Mouse (Mus musculus): ENCODE measurements around the gene Gm21988. TPM values are rescaled to one million over a fixed set of nuclear protein-coding genes. Genes with fewer than 3 reads are reported as not detected.

Gene Gm21988
- polyA plus RNA-seq, 1 experiment from 2014 or later = 9.3 TPM

DNA sequence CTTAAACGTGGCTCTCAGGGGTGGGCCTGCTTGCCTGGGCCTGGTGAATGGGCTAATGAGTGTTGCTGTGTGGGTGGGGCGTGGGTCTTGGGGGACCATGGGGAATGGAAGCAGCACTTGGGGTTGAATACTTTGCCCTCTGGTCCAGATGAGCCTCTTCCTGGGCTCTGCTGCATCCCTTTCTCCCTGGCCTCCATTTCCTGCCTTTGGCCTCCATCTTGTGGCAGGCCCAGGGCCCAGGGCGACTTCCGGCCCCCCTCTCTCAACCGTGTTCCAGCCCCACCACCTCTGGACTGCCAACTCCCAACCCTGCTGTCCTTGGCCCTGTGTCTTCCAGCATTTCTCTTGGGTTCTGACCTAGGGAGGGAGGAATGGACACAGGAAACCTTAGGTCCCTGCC is 5.6 kb downstream of the Gm21988 start:
- Histone ChIP-seq H3K9ac (ENCODE audit: low read depth, low read length) (no peak overlapping the region), H3K9me3 (replicated peaks; ENCODE audit: control insufficient read depth, low read length) (no peaks in the 10 kb centered on the region), H3K4me1 (ENCODE audit: control insufficient read depth, insufficient read depth, low read length) (peaks cover 38% of the 10 kb centered on the region), H3K36me3 (ENCODE audit: control insufficient read depth, insufficient read depth, low read length) (0 out of 2 replicates have a peak, but pooled peaks cover 2% of the 10 kb centered on the region), H3K27me3 (ENCODE audit: control insufficient read depth, insufficient read depth, low read length) (peaks cover 16% of the 10 kb centered on the region), H3K4me3 (ENCODE audit: low read depth, low read length) (no peak overlapping the region), H3K27ac (ENCODE audit: low read depth, low read length) (no peak overlapping the region), H3K4me2 (no peak overlapping the region)
- 50% methylated on average over 5 of the region's 5 CpGs for WGBS (ENCODE audit: insufficient replicate concordance)
- ATAC-seq (replicated peaks; ENCODE audit: insufficient number of reproducible peaks, low FRiP score, low TSS enrichment) = no peak

DNA sequence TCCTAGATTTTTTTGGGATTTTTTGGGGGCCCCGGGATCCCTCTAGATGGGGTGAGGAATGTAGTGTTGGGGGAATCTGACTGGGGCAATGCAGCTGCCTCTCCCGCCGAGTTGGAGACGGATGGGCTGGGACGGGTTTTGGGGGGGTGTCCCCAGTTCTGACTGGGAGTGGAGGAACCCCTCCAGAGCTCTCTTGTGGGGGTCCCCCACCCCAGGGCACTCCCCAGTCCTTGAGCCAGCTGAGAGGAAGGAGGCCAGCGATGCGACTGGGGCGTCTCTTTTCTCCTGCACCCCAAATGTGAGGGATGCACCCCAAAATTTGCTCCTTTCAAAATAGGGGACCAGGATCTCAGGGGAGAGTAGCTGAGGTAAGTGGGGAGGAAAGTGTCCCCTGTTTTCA is 6.6 kb downstream of the Gm21988 start:
- no peaks in the 10 kb centered on the region for H3K9me3 ChIP-seq (replicated peaks; ENCODE audit: control insufficient read depth, low read length)
- no peak overlapping the region for H3K27ac ChIP-seq (ENCODE audit: low read depth, low read length)
- 0 out of 2 replicates have a peak, but pooled peaks cover 2% of the 10 kb centered on the region for H3K36me3 ChIP-seq (ENCODE audit: control insufficient read depth, insufficient read depth, low read length)
- peaks cover 37% of the 10 kb centered on the region for H3K4me1 ChIP-seq (ENCODE audit: control insufficient read depth, insufficient read depth, low read length)
- WGBS (ENCODE audit: insufficient replicate concordance) = 37% methylated on average over 8 of the region's 8 CpGs
- peaks cover 25% of the 10 kb centered on the region for H3K27me3 ChIP-seq (ENCODE audit: control insufficient read depth, insufficient read depth, low read length)
- peak overlapping the region; percentile 49 for H3K4me3 ChIP-seq (ENCODE audit: low read depth, low read length)
- ATAC-seq (replicated peaks; ENCODE audit: insufficient number of reproducible peaks, low FRiP score, low TSS enrichment) = no peak
- H3K9ac ChIP-seq (ENCODE audit: low read depth, low read length) = peak overlapping the region; percentile 76
- peak overlapping the region; percentile 76 for H3K4me2 ChIP-seq

DNA sequence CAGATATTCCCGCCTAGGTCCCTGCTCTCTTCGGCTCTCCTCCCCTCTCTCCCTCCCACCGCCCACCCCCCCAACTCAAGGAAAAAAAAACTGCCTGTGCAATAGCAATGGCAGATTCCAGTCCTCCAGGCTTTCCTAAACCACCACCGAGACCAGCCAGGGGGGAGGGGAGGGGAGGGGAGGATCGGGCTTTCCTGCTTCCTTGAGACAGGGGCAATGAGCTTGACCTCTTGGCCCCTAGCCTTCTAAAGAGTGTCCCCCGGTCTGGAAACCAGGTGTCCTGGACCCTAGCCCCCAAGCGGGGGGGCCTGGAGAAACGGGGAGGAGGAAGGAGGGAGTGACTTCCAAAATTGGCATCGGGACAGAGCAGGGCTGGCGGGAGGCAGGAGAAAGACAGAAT is 7.1 kb downstream of the Gm21988 start:
- peak overlapping the region; percentile 49 for H3K4me3 ChIP-seq (ENCODE audit: low read depth, low read length)
- H3K9me3 ChIP-seq (replicated peaks; ENCODE audit: control insufficient read depth, low read length) = no peaks in the 10 kb centered on the region

DNA sequence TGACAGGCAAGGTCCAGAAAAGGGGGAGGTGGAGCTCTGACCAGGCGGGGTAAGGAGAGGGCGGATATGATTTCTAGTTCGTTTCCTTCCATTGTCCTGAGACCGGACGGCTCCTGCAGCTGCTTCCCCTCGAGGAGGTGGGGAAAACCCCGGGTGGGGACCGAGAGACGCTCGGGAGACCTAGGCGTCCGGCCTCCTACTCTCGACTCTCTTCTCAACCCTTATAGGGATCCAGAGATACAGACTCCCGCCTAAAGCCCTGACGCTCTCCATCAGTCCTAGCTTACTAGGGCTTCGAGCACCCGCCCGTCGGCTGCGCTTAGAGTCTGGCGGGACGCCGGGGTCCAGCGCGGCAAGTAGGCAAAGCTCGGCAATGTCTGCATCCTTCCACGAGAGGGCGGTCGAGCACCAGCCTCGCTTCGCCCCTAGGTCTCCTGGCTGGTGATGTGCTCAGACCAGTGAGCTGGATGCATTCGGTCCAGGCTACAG is 9.3 kb downstream of the Gm21988 start:
- Histone ChIP-seq H3K9me3 (replicated peaks; ENCODE audit: control insufficient read depth, low read length) (no peaks in the 10 kb centered on the region), H3K4me1 (ENCODE audit: control insufficient read depth, insufficient read depth, low read length) (peaks cover 44% of the 10 kb centered on the region), H3K4me2 (peak overlapping the region; percentile 68), H3K27ac (ENCODE audit: low read depth, low read length) (peak overlapping the region; percentile 93), H3K27me3 (ENCODE audit: control insufficient read depth, insufficient read depth, low read length) (peaks cover 51% of the 10 kb centered on the region), H3K4me3 (ENCODE audit: low read depth, low read length) (peak overlapping the region; percentile 48), H3K9ac (ENCODE audit: low read depth, low read length) (peak overlapping the region; percentile 75; the same call in 1 of the 2 replicates), H3K36me3 (ENCODE audit: control insufficient read depth, insufficient read depth, low read length) (0 out of 2 replicates have a peak, but pooled peaks cover 2% of the 10 kb centered on the region)
- peak; percentile 47 for ATAC-seq (replicated peaks; ENCODE audit: insufficient number of reproducible peaks, low FRiP score, low TSS enrichment)
- 1% methylated on average over 32 of the region's 32 CpGs for WGBS (ENCODE audit: insufficient replicate concordance)

More for the DNA sequence above, 7.1 kb downstream of the Gm21988 start:
- peak overlapping the region; percentile 76 for H3K4me2 ChIP-seq
- 5% methylated on average over 9 of the region's 10 CpGs for WGBS (ENCODE audit: insufficient replicate concordance)
- peak overlapping the region; percentile 76 for H3K9ac ChIP-seq (ENCODE audit: low read depth, low read length)
- peaks cover 30% of the 10 kb centered on the region for H3K27me3 ChIP-seq (ENCODE audit: control insufficient read depth, insufficient read depth, low read length)
- H3K4me1 ChIP-seq (ENCODE audit: control insufficient read depth, insufficient read depth, low read length) = peaks cover 42% of the 10 kb centered on the region
- no peak for ATAC-seq (replicated peaks; ENCODE audit: insufficient number of reproducible peaks, low FRiP score, low TSS enrichment)
- 0 out of 2 replicates have a peak, but pooled peaks cover 2% of the 10 kb centered on the region for H3K36me3 ChIP-seq (ENCODE audit: control insufficient read depth, insufficient read depth, low read length)
- 0 out of 2 replicates have a peak overlapping the region, but pooled peaks have one; percentile 15 for H3K27ac ChIP-seq (ENCODE audit: low read depth, low read length)

DNA sequence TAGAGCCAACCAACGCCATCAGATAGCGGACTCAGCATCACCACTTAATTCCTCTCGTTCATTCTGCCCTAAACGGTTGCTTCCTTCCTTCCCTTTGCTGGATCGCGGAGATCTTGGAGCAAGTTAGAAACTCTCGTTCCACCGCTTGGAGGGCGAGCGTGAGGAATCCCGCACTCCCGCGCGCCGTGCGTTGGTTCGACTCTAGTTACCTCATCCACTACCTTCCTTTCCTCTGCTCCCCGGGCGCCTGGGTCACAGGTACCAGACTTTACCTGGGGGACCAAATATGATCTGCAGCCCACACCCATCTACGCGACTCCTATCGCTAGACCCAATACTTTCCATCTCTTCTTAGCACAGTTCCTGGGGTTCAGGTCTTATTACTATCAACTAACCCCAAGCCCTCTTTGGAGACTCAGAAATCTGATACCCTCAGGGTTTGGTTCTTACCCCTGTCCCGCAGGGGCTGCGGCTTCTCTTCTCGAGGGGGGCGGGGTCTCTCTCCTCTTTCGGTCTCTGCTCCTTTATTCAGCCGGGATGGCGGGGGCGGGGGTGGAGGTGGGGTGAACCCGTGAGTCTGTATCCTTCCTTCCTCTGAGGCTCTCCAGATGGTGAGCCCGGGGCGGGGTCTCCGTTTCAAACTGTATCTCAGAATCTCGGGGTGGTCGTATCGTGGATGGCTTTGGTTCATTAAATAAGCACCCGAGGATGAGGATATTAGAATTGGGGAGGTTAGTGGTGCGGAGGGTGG is 10.2 kb downstream of the Gm21988 start, which contains the start of gene Bcl6b:
Bcl6b (minus strand) TSS at position 539 of the 751 bp plus-strand sequence.
- ATAC-seq (replicated peaks; ENCODE audit: insufficient number of reproducible peaks, low FRiP score, low TSS enrichment) = no peak
- Histone ChIP-seq H3K9ac (ENCODE audit: low read depth, low read length) (peak within 1 kb of the TSS; percentile 75), H3K4me1 (ENCODE audit: control insufficient read depth, insufficient read depth, low read length) (peaks cover 44% of the 10 kb centered on the region), H3K27ac (ENCODE audit: low read depth, low read length) (peak within 1 kb of the TSS; percentile 93), H3K4me3 (ENCODE audit: low read depth, low read length) (peak within 1 kb of the TSS; percentile 48), H3K36me3 (ENCODE audit: control insufficient read depth, insufficient read depth, low read length) (no peaks in the 10 kb centered on the region), H3K27me3 (ENCODE audit: control insufficient read depth, insufficient read depth, low read length) (peaks cover 55% of the 10 kb centered on the region), H3K4me2 (peak within 1 kb of the TSS; percentile 68), H3K9me3 (replicated peaks; ENCODE audit: control insufficient read depth, low read length) (no peaks in the 10 kb centered on the region)
- WGBS (ENCODE audit: insufficient replicate concordance) = 4% methylated on average over 39 of the region's 39 CpGs

DNA sequence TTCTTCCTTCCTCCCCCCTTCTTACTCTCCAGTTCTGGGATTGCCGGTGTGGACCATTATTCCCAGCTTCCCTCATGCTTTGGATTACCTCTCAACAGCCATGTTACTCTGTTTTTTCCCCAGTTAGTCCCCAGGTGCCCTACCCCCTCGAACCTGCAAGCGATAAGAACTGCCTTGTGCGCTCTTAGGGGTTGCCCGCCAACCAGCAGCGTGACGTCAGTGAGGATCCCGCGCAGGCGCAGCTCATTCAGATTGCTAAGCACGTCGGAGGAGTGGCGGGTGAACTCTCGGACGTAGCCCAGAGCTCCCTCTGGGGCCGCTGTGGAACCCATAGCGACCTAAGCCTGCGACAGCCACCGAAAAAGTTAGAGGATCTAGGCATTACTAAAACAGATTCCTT is 10.8 kb downstream of the Gm21988 start:
- Histone ChIP-seq H3K36me3 (ENCODE audit: control insufficient read depth, insufficient read depth, low read length) (no peaks in the 10 kb centered on the region), H3K27ac (ENCODE audit: low read depth, low read length) (peak overlapping the region; percentile 93), H3K4me1 (ENCODE audit: control insufficient read depth, insufficient read depth, low read length) (peaks cover 44% of the 10 kb centered on the region), H3K9ac (ENCODE audit: low read depth, low read length) (peak overlapping the region; percentile 75), H3K4me2 (peak overlapping the region; percentile 68), H3K9me3 (replicated peaks; ENCODE audit: control insufficient read depth, low read length) (no peaks in the 10 kb centered on the region), H3K4me3 (ENCODE audit: low read depth, low read length) (peak overlapping the region; percentile 48), H3K27me3 (ENCODE audit: control insufficient read depth, insufficient read depth, low read length) (peaks cover 55% of the 10 kb centered on the region)
- ATAC-seq (replicated peaks; ENCODE audit: insufficient number of reproducible peaks, low FRiP score, low TSS enrichment) = peak; percentile 74
- WGBS (ENCODE audit: insufficient replicate concordance) = 0% methylated on average over 19 of the region's 19 CpGs

DNA sequence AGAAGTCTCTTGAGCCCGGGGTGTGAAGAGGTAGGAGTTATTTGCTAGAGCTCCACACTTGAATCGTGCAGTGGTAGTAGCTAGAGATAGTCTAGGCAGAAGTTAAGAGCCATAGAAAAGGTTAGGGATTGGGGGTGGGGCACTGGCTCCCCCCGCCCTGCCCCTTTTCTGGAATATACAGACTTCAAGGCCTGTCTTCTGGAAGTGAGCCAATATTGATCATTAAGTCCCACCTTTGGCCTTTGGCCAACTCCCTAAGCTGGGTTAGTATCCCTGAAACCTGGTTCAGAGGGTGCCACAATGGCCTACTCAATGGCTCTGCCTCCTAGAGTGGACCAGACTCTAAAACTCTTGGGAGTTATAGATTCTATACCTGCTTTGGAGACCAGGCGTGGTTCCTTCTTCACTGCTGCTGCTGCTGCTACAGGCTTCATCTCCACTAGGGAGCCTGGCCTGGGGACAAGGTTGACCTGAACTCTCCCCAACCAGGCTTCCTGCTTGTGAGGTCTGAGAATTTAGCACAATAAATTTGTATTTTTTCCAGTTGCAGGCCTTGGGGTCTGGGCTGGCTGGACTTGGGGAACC is 11.9 kb downstream of the Gm21988 start:
- peaks cover 43% of the 10 kb centered on the region for H3K4me1 ChIP-seq (ENCODE audit: control insufficient read depth, insufficient read depth, low read length)
- no peaks in the 10 kb centered on the region for H3K9me3 ChIP-seq (replicated peaks; ENCODE audit: control insufficient read depth, low read length)
- H3K27ac ChIP-seq (ENCODE audit: low read depth, low read length) = 0 out of 2 replicates have a peak overlapping the region, but pooled peaks have one; percentile 18
- no peaks in the 10 kb centered on the region for H3K36me3 ChIP-seq (ENCODE audit: control insufficient read depth, insufficient read depth, low read length)
- peak overlapping the region; percentile 48 for H3K4me3 ChIP-seq (ENCODE audit: low read depth, low read length)
- ATAC-seq (replicated peaks; ENCODE audit: insufficient number of reproducible peaks, low FRiP score, low TSS enrichment) = no peak
- H3K4me2 ChIP-seq = peak overlapping the region; percentile 68
- peaks cover 55% of the 10 kb centered on the region for H3K27me3 ChIP-seq (ENCODE audit: control insufficient read depth, insufficient read depth, low read length)
- H3K9ac ChIP-seq (ENCODE audit: low read depth, low read length) = peak overlapping the region; percentile 75; the same call in 1 of the 2 replicates
- WGBS (ENCODE audit: insufficient replicate concordance) = 71% methylated on average over 4 of the region's 4 CpGs

DNA sequence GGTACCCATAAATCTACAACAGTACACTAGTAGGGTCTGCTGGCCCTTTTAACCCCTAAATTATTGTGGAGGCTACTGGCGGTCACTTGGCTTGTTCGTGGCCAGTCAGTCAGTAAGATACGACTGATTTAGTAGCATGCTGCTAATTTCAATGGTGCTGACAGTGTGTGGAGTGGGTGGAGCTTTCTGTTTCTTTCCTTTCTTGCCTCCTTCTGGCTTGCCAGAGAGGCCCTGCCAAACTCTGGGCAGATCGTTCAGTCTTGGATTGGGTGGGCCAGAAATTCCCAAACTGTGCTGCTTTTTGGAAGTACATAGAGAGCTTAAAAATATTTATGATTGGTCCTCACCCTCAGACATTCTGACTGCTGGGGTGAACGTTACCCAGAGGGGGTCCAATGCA is 12.5 kb downstream of the Gm21988 start:
- Histone ChIP-seq H3K27ac (ENCODE audit: low read depth, low read length) (0 out of 2 replicates have a peak overlapping the region, but pooled peaks have one; percentile 18), H3K36me3 (ENCODE audit: control insufficient read depth, insufficient read depth, low read length) (no peaks in the 10 kb centered on the region), H3K4me3 (ENCODE audit: low read depth, low read length) (peak overlapping the region; percentile 48), H3K4me1 (ENCODE audit: control insufficient read depth, insufficient read depth, low read length) (peaks cover 43% of the 10 kb centered on the region), H3K9ac (ENCODE audit: low read depth, low read length) (peak overlapping the region; percentile 34), H3K27me3 (ENCODE audit: control insufficient read depth, insufficient read depth, low read length) (peaks cover 55% of the 10 kb centered on the region), H3K9me3 (replicated peaks; ENCODE audit: control insufficient read depth, low read length) (no peaks in the 10 kb centered on the region), H3K4me2 (peak overlapping the region; percentile 68)
- 26% methylated on average over 5 of the region's 5 CpGs for WGBS (ENCODE audit: insufficient replicate concordance)
- no peak for ATAC-seq (replicated peaks; ENCODE audit: insufficient number of reproducible peaks, low FRiP score, low TSS enrichment)

Data from heart, embryonic 11.5 days (tissue).